Mouse (Mus musculus): ENCODE data around the gene Csdc2. TPM values are rescaled to one million over a fixed set of nuclear protein-coding genes. Genes with fewer than 3 reads are reported as not detected.
"Not testable (repeated sequence)": the region's sequence is repeated elsewhere in the genome, so short reads cannot be mapped to it uniquely, and the experiment has no call there.

Gene Csdc2
- polyA plus RNA-seq, 1 experiment from 2014 or later = 6.7 TPM

- 92% methylated on average over 5 of the region's 5 CpGs for WGBS
- H3K27me3 ChIP-seq (ENCODE audit: control insufficient read depth, insufficient read depth, low read length) = no peaks in the 10 kb centered on the region
- no peak for ATAC-seq (ENCODE audit: insufficient number of reproducible peaks, insufficient read depth, low FRiP score, low read depth)
- no peak overlapping the region for H3K4me2 ChIP-seq (ENCODE audit: low read length)
- no peaks in the 10 kb centered on the region for H3K4me1 ChIP-seq (ENCODE audit: control insufficient read depth in 2 of 2, insufficient read depth in 2 of 2, low read length in 2 of 2)
- no peak overlapping the region for H3K9ac ChIP-seq (ENCODE audit: low read length)
- H3K27ac ChIP-seq (replicated peaks in 1 of 2; ENCODE audit: control insufficient read depth in 1 of 2, insufficient read depth in 1 of 2, low read depth in 2 of 2, low read length in 2 of 2) = no peak overlapping the region
- H3K9me3 ChIP-seq (ENCODE audit: control insufficient read depth, low read length) = peaks cover 5% of the 10 kb centered on the region
- H3K36me3 ChIP-seq (ENCODE audit: control insufficient read depth, insufficient read depth, low read length) = no peaks in the 10 kb centered on the region
- H3K4me3 ChIP-seq (ENCODE audit: control insufficient read depth in 1 of 2, insufficient read depth in 1 of 2, low read depth in 1 of 2, low read length in 2 of 2) = no peak overlapping the region
These were observed 31.3 kb downstream of the Csdc2 start for GRCm38 (mm10) chr15:81967821-81968220.

- no peak overlapping the region for H3K4me3 ChIP-seq (ENCODE audit: control insufficient read depth in 1 of 2, insufficient read depth in 1 of 2, low read depth in 1 of 2, low read length in 2 of 2)
- H3K4me2 ChIP-seq (ENCODE audit: low read length) = no peak overlapping the region
- H3K36me3 ChIP-seq (ENCODE audit: control insufficient read depth, insufficient read depth, low read length) = no peaks in the 10 kb centered on the region
- H3K9ac ChIP-seq (ENCODE audit: low read length) = no peak overlapping the region
- WGBS = 60% methylated on average over 2 of the region's 2 CpGs
- H3K9me3 ChIP-seq (ENCODE audit: control insufficient read depth, low read length) = peaks cover 5% of the 10 kb centered on the region
- no peak overlapping the region for H3K27ac ChIP-seq (replicated peaks in 1 of 2; ENCODE audit: control insufficient read depth in 1 of 2, insufficient read depth in 1 of 2, low read depth in 2 of 2, low read length in 2 of 2)
- no peak for ATAC-seq (ENCODE audit: insufficient number of reproducible peaks, insufficient read depth, low FRiP score, low read depth)
- no peaks in the 10 kb centered on the region for H3K27me3 ChIP-seq (ENCODE audit: control insufficient read depth, insufficient read depth, low read length)
- no peaks in the 10 kb centered on the region for H3K4me1 ChIP-seq (ENCODE audit: control insufficient read depth in 2 of 2, insufficient read depth in 2 of 2, low read length in 2 of 2)
These were observed 31.9 kb downstream of the Csdc2 start for GRCm38 (mm10) chr15:81968447-81968846.

- Histone ChIP-seq H3K9ac (ENCODE audit: low read length) (no peak overlapping the region), H3K4me3 (ENCODE audit: control insufficient read depth in 1 of 2, insufficient read depth in 1 of 2, low read depth in 1 of 2, low read length in 2 of 2) (no peak overlapping the region), H3K4me1 (ENCODE audit: control insufficient read depth in 2 of 2, insufficient read depth in 2 of 2, low read length in 2 of 2) (no peaks in the 10 kb centered on the region), H3K36me3 (ENCODE audit: control insufficient read depth, insufficient read depth, low read length) (no peaks in the 10 kb centered on the region), H3K27ac (replicated peaks in 1 of 2; ENCODE audit: control insufficient read depth in 1 of 2, insufficient read depth in 1 of 2, low read depth in 2 of 2, low read length in 2 of 2) (no peak overlapping the region), H3K27me3 (ENCODE audit: control insufficient read depth, insufficient read depth, low read length) (no peaks in the 10 kb centered on the region), H3K9me3 (ENCODE audit: control insufficient read depth, low read length) (peaks cover 5% of the 10 kb centered on the region), H3K4me2 (ENCODE audit: low read length) (no peak overlapping the region)
- ATAC-seq (ENCODE audit: insufficient number of reproducible peaks, insufficient read depth, low FRiP score, low read depth) = no peak
- WGBS = 61% methylated on average over 7 of the region's 7 CpGs
These were observed 32.6 kb downstream of the Csdc2 start for GRCm38 (mm10) chr15:81969173-81969572.

- not testable (repeated sequence) for H3K4me3 ChIP-seq (ENCODE audit: control insufficient read depth in 1 of 2, insufficient read depth in 1 of 2, low read depth in 1 of 2, low read length in 2 of 2); H3K36me3 ChIP-seq (ENCODE audit: control insufficient read depth, insufficient read depth, low read length); H3K9me3 ChIP-seq (ENCODE audit: control insufficient read depth, low read length); H3K4me2 ChIP-seq (ENCODE audit: low read length); ATAC-seq (ENCODE audit: insufficient number of reproducible peaks, insufficient read depth, low FRiP score, low read depth); H3K27ac ChIP-seq (replicated peaks in 1 of 2; ENCODE audit: control insufficient read depth in 1 of 2, insufficient read depth in 1 of 2, low read depth in 2 of 2, low read length in 2 of 2); H3K4me1 ChIP-seq (ENCODE audit: control insufficient read depth in 2 of 2, insufficient read depth in 2 of 2, low read length in 2 of 2); H3K9ac ChIP-seq (ENCODE audit: low read length); H3K27me3 ChIP-seq (ENCODE audit: control insufficient read depth, insufficient read depth, low read length)
- WGBS = 62% methylated on average over 6 of the region's 6 CpGs
These were observed 33.1 kb downstream of the Csdc2 start for GRCm38 (mm10) chr15:81969635-81970034.

GRCm38 (mm10) chr15:81970498-81970897 is 33.9 kb downstream of the Csdc2 start:
- WGBS = 86% methylated on average over 4 of the region's 4 CpGs
- H3K27me3 ChIP-seq (ENCODE audit: control insufficient read depth, insufficient read depth, low read length); H3K9ac ChIP-seq (ENCODE audit: low read length); H3K27ac ChIP-seq (replicated peaks in 1 of 2; ENCODE audit: control insufficient read depth in 1 of 2, insufficient read depth in 1 of 2, low read depth in 2 of 2, low read length in 2 of 2); H3K4me2 ChIP-seq (ENCODE audit: low read length); H3K9me3 ChIP-seq (ENCODE audit: control insufficient read depth, low read length); H3K36me3 ChIP-seq (ENCODE audit: control insufficient read depth, insufficient read depth, low read length); H3K4me3 ChIP-seq (ENCODE audit: control insufficient read depth in 1 of 2, insufficient read depth in 1 of 2, low read depth in 1 of 2, low read length in 2 of 2); ATAC-seq (ENCODE audit: insufficient number of reproducible peaks, insufficient read depth, low FRiP score, low read depth); H3K4me1 ChIP-seq (ENCODE audit: control insufficient read depth in 2 of 2, insufficient read depth in 2 of 2, low read length in 2 of 2): not testable (repeated sequence)

- not testable (repeated sequence) for H3K27ac ChIP-seq (replicated peaks in 1 of 2; ENCODE audit: control insufficient read depth in 1 of 2, insufficient read depth in 1 of 2, low read depth in 2 of 2, low read length in 2 of 2); H3K4me2 ChIP-seq (ENCODE audit: low read length); H3K9me3 ChIP-seq (ENCODE audit: control insufficient read depth, low read length); H3K36me3 ChIP-seq (ENCODE audit: control insufficient read depth, insufficient read depth, low read length); H3K4me1 ChIP-seq (ENCODE audit: control insufficient read depth in 2 of 2, insufficient read depth in 2 of 2, low read length in 2 of 2); ATAC-seq (ENCODE audit: insufficient number of reproducible peaks, insufficient read depth, low FRiP score, low read depth); H3K9ac ChIP-seq (ENCODE audit: low read length); H3K4me3 ChIP-seq (ENCODE audit: control insufficient read depth in 1 of 2, insufficient read depth in 1 of 2, low read depth in 1 of 2, low read length in 2 of 2); H3K27me3 ChIP-seq (ENCODE audit: control insufficient read depth, insufficient read depth, low read length)
- WGBS = 88% methylated on average over 8 of the region's 8 CpGs
These were observed 38.6 kb downstream of the Csdc2 start for GRCm38 (mm10) chr15:81975156-81975555.

GRCm38 (mm10) chr15:81980321-81980720 is 43.8 kb downstream of the Csdc2 start, which contains the start of gene 1700029P11Rik:
Gene 1700029P11Rik, plus strand, starts transcription at chr15:81980540.
- H3K4me2 ChIP-seq (ENCODE audit: low read length) = no peak within 1 kb of the TSS
- no peak for ATAC-seq (ENCODE audit: insufficient number of reproducible peaks, insufficient read depth, low FRiP score, low read depth)
- H3K27ac ChIP-seq (replicated peaks in 1 of 2; ENCODE audit: control insufficient read depth in 1 of 2, insufficient read depth in 1 of 2, low read depth in 2 of 2, low read length in 2 of 2) = no peak within 1 kb of the TSS
- H3K9ac ChIP-seq (ENCODE audit: low read length) = no peak within 1 kb of the TSS
- H3K4me3 ChIP-seq (ENCODE audit: control insufficient read depth in 1 of 2, insufficient read depth in 1 of 2, low read depth in 1 of 2, low read length in 2 of 2) = no peak within 1 kb of the TSS
- no peaks in the 10 kb centered on the region for H3K9me3 ChIP-seq (ENCODE audit: control insufficient read depth, low read length)
- no peaks in the 10 kb centered on the region for H3K4me1 ChIP-seq (ENCODE audit: control insufficient read depth in 2 of 2, insufficient read depth in 2 of 2, low read length in 2 of 2)
- no peaks in the 10 kb centered on the region for H3K36me3 ChIP-seq (ENCODE audit: control insufficient read depth, insufficient read depth, low read length)
- WGBS = 93% methylated on average over 23 of the region's 23 CpGs
- no peaks in the 10 kb centered on the region for H3K27me3 ChIP-seq (ENCODE audit: control insufficient read depth, insufficient read depth, low read length)

- Histone ChIP-seq H3K27ac (replicated peaks in 1 of 2; ENCODE audit: control insufficient read depth in 1 of 2, insufficient read depth in 1 of 2, low read depth in 2 of 2, low read length in 2 of 2) (no peak overlapping the region), H3K4me2 (ENCODE audit: low read length) (no peak overlapping the region), H3K9me3 (ENCODE audit: control insufficient read depth, low read length) (no peaks in the 10 kb centered on the region), H3K27me3 (ENCODE audit: control insufficient read depth, insufficient read depth, low read length) (no peaks in the 10 kb centered on the region), H3K9ac (ENCODE audit: low read length) (no peak overlapping the region), H3K36me3 (ENCODE audit: control insufficient read depth, insufficient read depth, low read length) (no peaks in the 10 kb centered on the region), H3K4me3 (ENCODE audit: control insufficient read depth in 1 of 2, insufficient read depth in 1 of 2, low read depth in 1 of 2, low read length in 2 of 2) (no peak overlapping the region), H3K4me1 (ENCODE audit: control insufficient read depth in 2 of 2, insufficient read depth in 2 of 2, low read length in 2 of 2) (no peaks in the 10 kb centered on the region)
- 50% methylated on average over 1 of the region's 1 CpGs for WGBS
- ATAC-seq (ENCODE audit: insufficient number of reproducible peaks, insufficient read depth, low FRiP score, low read depth) = no peak
These were observed 45.6 kb downstream of the Csdc2 start for GRCm38 (mm10) chr15:81982173-81982572.
